Mouse (Mus musculus) mature B cell (primary cell): ENCODE measurements around the gene Col6a3.

Experiments used
- in situ Hi-C: fragments of 300-500 bp; cut with MboI; formaldehyde crosslinking; loops from 2 replicates; pipeline ENCODE4 v1.14.3; 2019

The Col6a3 gene

DNA sequence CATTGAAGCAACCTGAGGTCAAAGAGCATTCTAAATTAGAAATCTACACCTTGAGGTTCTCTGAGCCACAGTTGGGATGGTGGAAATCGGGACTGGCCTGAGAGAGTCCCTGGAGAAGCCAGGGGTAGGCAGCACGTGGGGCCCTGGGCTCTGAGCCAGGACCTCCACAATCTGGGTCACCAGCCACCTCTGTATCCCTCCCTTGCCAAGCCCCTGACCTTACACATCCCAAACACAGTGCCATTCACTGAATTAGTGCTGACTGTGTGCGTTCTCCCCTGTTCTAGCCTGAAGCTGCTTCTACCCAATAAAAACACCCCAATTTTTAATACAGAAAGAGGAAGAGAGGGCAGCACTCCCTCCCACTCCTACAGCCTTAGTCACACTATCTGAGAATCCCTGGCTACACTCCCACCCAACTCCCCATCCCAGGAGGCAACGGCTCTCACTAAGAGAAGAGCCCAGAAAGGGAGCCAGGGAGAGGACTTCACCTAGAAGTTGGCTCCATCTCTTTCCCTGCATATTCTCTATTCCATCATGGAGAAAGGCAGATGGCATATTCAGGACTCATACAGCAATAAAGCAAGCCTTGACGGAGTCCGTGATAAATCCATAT, 46.4 kb downstream of the Col6a3 start:
- in situ Hi-C loops: no loop called here

DNA sequence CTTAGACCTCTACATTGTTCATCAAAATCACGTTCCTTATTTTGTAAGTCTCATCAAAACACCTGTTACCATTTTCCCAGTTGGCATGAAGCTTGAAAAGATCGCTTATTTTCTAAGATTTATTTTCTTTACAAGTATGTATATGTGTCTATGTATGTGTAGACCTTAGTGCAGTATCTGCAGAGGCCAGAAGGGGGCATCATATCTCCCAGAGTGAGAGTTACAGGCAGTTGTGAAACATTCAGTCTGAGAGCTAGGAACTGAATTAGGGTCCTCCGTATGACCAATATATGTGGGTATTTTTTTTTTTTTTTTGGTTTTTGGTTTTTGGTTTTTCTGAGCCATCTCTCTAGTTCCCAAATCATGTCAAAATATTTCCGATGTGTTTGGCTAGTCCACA, 50.4 kb downstream of the Col6a3 start:
- in situ Hi-C loops: no loop called here

DNA sequence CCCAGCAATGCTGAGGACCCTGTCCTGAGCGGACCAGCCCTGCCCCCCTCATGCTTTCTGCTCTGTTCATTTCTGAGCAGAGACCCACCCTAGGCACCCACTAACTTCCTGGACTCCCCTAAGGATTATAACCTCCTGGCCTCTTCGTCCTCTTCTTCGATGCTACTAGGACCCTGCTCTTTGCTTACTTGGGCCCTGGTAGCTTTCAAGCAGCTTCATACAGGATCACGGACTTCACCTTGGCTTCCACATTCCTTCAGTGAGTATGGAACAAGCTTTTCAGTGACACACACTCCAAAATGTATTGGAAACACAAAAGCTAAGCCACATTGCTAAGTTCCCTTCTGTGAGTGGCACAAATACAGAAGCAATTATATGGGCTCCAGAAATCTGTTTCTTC, 52.8 kb downstream of the Col6a3 start:
- in situ Hi-C loops: no loop called here

DNA sequence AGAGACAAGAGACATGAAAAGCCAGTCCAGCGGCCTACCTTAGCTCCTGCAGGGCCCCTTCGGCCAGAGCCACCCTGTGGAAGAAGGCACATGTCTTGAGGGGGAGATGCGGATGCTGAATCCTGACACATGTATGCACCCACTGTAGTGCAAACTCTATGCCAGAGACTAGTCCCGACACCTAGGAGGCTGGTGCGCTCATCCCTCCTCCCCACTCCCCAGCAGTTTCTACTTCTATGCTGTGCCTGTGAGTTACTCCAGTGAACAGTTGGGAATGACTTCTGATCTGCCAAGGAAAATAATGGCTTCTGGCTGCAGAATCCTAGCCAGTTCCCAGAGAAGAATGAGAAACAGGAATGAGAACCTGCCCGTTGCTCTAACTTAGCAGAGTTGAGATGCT, 54.3 kb downstream of the Col6a3 start:
- in situ Hi-C loops: no loop called here

DNA sequence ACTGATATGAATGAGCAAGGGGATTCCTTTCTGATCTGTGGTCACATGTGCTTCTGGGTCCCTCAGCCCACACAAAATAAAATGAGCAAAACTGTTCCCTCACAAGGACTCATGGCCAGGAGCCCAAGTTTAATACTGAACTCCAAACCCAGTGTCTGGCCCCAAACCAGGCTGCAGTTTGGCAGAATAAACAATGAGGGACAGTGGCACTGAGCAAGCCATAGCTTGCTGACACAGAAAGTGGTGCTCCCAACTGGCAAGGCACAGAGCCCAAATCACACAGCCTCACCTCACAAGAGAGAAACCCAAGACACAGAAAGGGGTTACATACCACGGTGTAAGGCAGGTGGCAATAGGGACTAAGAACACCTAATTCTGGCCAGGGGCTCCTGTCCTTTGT, 63.3 kb downstream of the Col6a3 start:
- in situ Hi-C loops: no loop called here

DNA sequence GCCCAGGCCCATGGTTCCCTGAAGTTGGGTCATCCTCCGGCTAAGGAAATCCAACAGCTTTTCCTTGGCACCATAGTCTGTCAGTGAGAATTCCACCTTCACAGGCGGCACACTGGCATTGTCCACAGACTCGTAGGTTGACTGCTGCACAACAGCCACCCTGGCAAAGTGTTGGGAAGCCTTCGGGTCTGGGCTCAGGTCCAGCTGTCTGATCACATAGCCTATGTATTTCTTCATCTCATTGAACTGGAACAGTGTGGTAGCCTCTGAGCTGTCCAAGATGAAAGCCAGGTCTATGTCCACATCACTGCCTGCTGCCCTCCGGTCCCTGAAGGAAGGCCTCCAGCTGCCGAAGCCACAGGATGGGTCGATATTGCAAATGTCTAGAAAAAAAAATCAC, 64.7 kb downstream of the Col6a3 start:
- in situ Hi-C loops: no loop called here

DNA sequence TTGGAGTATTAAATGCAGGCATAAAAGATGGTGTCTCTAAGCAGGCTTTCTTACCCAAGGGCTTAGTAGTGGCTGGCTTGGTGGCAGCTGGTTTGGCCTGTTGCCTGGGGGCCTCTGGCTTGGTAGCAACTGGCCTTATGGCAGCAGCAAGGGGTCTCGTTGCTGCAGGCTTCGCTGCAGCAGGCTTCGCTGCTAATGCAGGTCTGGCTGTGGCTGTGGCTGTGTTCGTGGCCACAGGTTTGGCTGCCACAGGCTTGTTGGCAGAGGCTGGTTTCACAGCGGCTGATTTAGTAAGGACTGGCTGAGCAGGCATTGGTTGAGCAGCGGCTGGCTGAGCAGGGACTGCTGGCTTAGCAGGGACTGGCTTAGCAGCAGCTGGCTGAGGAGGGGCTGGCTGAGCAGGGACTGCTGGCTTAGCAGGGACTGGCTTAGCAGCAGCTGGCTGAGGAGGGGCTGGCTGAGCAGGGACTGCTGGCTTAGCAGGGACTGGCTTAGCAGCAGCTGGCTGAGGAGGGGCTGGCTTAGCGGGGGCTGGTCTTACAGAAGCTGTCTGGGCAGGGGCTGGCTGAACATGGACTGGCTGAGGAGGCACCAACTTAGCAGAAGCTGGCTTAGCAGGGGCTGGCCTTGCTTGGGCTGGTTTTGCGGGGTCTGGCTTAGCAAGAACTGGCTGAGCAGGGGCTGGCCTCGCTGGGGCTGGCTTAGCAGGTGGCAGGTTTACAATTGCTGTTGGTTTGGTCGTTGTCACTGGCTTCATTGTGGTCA, 68.1 kb downstream of the Col6a3 start:
- in situ Hi-C loops: no loop called here

DNA sequence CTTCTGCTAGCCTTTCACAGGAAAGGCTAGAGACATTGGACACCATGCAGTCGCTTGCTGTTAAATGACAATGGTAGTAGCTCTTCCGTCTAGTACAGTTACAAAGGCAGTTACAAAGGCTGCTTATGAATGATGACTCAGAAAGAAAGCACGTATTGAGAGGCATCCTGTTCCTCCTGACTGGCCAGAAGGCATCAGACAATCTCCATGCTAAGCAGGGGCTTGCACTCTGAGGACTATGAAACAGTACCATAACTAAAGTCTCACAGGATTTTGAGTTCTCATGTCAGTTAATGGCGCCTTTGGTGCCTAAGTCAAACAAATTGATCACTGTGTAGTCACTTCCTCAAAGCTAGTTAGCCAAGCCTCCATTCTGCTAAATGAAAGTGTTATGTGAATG, 72.6 kb downstream of the Col6a3 start:
- in situ Hi-C loops: no loop called here

DNA sequence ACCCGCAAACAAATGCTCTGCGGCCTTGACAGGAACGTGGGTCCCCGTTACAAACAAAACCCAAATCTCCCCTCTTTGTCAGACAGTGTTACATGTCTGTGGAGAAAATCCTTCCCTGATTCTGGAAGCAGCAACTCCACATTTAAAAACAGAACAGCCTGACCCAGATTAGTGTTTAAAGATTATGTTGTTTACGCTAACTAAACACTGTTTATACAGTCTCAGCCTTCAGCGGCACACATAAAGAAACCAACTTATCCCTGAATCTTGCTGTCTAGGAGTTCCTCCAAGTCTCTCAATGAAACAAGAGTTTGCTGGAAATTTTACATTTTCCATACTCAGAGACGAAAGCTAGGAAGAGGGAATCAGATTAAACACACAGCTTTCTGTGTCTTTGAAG, 73.7 kb downstream of the Col6a3 start:
- in situ Hi-C loops: no loop called here

DNA sequence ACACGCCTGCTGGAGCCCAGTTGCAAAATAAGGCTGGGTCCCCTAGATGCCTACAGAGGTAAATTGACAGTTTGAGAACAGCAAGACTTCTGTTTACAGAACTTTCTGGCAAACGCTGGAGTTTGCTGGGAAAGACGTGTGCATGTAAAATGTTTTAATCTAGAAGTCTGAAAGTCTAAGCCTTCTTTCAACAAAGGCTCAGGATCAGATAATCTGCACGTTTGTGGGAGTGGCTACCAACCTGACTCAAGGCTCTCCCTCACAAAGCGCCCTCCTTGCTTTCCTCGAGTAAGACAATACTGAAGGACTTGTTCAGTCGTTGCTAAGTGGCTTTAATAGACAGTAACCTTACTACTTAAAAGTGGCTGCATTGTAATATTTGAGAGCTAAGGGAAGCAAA, 74.5 kb downstream of the Col6a3 start:
- in situ Hi-C loops: no loop called here

DNA sequence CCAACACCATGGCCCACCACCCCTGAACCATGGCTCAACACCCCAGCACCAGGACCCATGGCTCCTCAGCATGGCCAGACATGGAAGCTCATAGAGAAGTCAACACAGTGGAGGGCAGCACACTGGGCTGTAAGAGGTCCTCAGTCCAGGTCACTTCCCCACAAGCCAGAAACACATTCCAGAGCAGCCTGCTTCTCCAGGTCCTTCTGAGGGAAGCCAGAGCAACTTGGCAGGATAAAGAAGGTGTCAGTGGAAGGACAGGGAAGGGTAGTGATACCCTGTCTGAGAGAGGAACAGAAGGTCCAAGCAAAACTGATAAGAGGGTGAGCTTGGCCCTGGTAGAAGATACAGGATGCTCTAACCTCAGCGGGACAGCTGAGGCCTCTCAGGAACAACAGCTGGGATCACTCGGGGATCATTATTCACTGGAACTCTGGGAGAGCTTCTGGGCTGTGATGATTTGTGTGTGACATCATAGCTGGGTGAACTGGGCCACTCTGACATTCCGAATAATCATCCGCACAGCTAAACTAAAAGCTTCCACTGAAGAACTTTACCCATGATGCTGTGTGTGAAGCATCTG, 85.6 kb downstream of the Col6a3 start:
- in situ Hi-C loops: no loop called here

DNA sequence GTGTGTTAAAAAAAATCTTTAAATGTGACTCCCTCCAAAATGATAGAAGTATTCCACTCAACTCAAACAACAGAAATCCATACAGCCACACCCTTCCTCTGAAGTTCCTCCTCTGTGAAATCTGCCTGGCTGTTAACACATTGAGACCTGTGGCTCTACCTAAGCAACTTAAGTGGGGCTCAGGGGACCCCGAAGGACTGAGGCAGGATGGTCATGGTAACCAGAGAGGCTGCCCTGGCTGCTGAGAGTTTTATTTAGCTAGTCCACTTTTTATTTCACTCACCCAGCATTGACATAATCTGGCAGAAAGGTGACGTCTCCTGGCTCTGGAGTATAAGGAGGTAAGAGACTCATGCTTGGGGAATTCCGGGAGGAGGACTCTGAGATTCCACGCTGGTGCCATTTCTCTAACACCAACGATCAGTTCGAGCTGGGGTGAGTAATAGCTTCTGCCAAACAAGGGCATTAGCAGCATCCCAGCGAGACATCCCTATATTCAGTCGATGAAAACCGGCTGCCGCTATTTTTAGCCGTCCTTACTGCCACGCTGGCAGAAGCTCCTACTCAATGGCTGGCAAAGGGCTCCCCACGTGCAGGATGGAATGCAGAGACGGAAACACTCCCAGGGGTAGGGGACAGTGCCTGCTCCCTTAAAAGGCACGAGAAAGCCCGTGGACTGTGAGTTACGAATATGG, 89.8 kb downstream of the Col6a3 start:
- in situ Hi-C loops: no loop called here

DNA sequence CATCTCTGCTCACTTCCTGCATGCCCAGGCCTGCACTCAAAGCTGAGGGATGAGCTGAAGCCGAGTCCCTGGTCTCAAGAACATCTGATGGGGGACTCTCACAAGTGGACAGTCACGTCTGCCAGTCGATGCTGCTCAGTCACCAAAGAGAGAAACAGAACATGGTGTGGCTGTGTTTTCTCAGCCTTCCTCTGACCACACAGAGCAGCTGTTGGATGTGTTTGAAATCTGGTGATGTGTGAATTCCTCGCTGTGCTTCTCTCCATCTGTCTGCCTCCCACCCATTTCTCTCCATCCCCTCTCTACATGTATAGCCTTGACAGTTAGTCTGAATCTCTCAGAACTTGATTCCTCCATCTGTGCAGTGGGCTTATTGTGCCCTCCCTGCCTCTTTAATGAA, 92.5 kb downstream of the Col6a3 start:
- in situ Hi-C loops: no loop called here

DNA sequence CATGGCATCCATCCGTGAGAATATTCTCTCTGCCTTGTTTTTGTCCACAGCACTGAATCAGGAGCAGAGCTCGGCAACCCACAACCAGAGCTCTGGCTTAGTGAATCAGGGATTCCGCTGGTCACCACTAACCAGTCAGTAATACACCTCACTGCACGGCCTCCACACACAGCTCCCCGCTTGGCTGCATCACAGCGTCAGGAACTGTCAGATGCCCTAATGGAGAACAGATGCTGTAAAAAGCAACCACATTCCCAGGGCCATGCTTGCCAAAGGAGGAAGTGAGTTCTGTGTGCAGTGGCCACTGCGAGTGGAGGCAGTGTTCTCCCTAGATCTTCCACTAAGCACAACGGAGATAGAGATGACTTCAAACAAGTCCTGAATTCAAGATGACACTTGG, 93.6 kb downstream of the Col6a3 start:
- in situ Hi-C loops: no loop called here

DNA sequence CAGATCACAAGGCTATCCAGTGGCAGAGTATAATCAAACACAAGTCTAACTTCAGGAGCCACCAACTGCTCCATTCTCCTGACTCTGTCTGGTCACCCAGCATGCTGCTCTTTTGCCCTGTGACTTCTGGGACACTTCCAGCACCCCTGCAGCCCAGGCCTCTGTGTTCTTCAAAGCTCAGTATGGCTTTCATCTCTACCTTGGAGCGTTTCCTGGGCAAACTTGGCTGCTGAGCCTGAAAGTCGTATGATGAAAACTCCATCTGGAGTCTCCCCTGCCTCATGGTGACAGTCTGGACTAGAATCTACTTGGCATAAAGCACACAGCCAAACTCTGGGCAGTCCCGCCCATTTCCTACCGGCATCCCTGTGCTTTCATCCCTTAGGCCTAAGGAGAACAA, 95.2 kb downstream of the Col6a3 start:
- in situ Hi-C loops: no loop called here

DNA sequence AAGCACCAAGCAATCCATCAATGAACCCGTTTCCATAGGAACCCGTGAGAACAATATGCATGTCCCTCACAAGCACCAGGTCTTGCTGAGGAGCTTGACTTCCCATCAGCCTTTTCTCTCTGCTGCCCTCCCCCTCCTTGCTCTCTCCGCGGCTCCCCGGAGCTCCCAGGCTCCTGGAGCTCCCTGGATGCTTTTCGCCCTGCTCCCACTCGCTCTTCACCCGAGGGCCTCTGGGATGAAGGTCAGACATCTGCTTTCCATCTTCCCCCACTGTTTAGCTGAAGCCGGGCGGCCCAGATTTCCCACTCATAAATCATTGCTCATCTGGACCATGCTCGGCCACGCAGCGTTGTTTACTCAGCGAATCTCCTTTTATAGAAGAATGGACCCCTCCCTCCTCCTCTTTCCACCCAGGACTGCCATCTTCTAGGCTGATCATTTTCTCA, 99.8 kb downstream of the Col6a3 start:
- in situ Hi-C loops: no loop called here

DNA sequence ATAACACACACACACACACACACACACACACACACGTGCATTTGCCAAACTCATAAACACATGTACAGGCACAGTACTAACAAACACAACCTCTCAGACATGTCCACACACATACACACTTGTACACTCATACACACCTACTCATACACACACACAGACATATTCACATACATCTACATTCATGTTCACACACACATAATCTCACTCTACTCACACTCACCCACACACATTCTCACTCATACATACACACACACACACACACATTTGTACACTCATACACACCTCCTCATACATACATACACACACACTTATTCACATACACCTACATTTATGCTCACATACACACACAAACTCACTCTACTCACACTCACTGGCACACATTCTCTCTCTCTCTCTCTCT, 100.3 kb downstream of the Col6a3 start:
- in situ Hi-C loops: no loop called here

DNA sequence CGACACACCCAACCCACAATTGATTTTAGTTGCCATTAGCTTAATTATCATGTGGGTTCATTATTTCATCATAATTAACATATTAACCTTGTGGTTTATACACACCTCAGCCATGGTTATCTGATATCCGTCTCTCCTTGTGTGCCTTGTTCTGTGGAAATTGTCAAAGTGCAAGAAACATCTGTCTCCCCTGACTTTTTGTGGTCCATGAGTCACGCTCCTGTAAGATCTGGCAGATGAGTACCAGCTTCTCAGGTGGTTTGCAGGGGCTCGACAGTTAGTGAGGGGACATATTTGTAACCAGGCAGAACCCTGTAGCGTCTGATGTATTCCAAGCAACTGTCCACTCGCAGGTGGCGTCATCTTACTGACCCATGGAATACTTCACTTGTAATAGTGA, 101.1 kb downstream of the Col6a3 start:
- in situ Hi-C loops: no loop called here

DNA sequence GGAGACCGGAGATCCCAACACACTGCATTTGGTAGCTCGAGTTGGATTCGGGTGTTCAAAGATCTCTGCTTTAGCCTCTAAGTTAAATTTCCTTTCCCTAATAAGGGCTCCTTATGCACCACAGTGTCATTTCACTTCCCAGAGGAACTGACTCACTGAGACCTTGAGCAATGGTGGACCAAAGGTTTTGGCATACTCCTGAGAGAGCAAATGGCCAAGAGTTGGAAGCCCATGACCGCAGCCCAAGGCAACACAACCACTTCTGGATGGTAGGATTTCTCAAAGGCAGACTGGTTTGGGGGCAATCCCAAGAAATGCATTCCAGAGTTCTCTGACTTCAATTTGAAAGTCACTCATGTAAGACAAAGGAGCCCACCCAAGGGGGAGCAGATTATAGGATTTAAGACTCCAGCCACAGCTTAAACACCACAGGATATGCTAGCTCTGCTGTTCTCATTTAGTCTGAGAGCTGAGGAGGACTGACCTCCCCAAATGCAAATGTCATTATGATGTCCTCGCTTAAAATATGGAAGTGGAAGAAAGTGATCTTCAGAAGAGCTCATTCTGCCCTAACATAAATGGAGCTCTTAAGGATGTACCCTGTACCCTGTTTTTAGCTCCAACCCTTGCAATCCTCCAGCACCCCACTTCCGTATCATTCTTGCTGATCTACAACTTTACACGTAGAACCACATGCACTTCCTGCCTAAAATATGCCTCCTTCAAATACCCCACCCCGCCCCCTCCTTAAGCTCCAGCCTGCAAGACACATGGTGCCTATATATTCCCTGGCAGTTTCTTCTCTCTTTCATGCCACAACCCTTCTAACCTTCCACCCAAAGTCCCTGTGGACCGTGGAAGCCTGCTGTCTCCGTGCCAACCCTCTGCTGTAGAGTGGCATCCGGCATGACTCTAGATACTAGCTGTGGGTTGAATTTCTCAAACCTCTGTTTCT, 103.3 kb downstream of the Col6a3 start:
- in situ Hi-C loops: no loop called here

DNA sequence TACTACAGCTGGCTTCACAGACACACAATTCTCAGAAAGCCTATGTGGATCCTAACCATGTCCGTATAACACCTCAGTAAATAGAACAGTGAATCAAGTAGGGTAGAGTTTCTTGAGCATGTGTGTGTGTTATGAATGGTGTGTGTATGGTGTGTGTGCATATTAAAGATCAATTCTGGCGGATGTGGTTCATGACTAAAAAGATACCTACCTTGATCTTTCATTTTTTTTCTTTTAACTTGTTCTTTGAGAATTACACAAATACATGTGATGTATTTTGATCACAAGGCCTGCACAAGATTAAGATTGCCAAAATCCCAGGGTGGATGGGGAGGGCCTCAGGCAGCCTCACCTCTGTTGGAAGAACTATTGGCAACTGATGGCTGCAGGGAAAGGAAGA, 104.9 kb downstream of the Col6a3 start:
- in situ Hi-C loops: no loop called here

DNA sequence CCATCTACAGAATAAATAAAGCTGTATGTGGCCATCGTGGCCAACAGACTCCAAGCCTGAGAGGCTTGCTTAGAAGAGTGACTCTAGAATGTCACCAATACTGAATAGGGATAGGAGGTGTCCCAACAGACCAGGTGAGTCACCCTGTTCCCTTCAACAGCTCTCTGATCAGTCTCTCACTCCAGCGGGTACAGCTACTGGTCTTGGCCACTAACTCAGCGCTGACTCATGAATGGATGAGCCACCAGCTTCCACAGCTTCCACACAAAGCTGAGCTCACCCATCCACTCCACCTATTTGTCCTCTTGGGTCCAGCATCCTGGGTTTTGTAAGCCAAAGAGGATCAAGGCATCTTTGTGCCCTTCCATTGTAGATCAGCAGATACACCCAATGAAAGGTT, 114.3 kb downstream of the Col6a3 start:
- in situ Hi-C loops: no loop called here

DNA sequence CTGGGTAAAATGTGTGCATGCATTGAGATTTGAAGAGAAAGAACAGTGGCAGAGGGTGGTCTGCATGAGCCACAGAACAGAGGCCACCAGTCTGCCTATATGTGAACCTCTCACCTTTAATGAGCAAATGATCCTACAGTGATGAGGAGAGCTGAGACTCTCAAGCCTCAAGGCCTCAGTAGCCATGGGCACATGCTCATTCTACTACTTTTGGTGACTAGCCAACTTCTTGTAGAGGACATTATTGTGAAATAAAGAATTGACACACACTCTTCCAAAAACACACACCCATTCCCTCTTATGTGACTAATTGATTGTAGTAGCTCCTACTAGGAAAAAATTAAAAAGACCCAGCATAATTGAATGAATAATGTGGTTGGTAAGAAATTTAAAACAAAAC, 120.0 kb downstream of the Col6a3 start:
- in situ Hi-C loops: no loop called here
